Mouse (Mus musculus): ENCODE results near the gene Adgrf3. TPM values are rescaled to one million over a fixed set of nuclear protein-coding genes. Genes with fewer than 3 reads are reported as not detected.

Adgrf3 gene
- not detected in 2 replicates for polyA plus RNA-seq (2012; ENCODE audit: insufficient read depth, low replicate concordance)

DNA sequence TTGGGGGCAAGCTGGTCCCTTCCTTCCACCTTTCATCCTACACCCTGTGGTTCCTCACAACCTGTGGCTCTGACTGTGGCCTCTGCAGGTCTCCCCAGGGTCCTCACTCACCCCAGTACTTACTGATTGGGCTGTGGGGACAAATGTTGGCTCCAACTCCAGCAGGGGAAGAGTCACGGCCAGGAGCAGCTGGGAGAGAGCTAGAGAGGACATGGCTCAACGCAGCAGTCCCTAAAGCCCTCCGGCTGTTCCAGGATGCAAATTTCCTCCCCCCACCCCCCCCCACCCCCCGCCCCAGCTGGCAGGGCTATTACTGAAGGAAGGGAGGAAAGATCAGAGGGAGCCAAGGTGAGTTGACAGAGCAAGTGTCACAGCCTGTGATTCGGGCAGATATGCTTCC lies at the start of gene Adgrf3:
Adgrf3 (minus strand) TSS at position 230 of the 400 bp plus-strand sequence.
- no peaks in the 10 kb centered on the region for H3K36me3 ChIP-seq (replicated peaks; ENCODE audit: low read length)
- H3K9me3 ChIP-seq = no peaks in the 10 kb centered on the region
- H3K4me1 ChIP-seq = peaks cover 21% of the 10 kb centered on the region
- peaks cover 23% of the 10 kb centered on the region for H3K27me3 ChIP-seq (replicated peaks)
- H3K4me3 ChIP-seq (replicated peaks) = no peak within 1 kb of the TSS
- TF ChIP-seq GATA1 (IDR thresholded peaks at IDR 0.05; ENCODE audit: borderline replicate concordance, low read length) = no peak
- TF ChIP-seq FLI1 (IDR thresholded peaks at IDR 0.05; ENCODE audit: low read length) = no peak

DNA sequence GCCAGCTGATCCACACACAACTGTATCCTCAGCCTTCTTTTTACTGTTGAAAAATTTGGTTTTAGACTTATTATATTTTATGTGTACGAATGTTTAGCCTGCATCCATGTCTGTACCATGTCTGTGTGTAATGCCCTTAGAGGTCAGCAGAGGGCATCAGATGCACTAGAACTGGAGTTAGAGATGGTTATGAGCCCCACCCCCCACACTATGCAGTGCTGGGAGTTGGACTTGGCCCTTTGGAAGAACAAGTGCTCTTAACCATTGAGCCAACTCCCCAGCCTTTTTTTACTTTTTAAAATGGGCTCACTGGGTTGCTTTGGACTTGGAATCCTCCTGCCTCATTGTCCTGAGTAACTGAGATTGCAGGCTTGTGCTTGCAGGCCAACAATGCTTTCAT lies 42.1 kb upstream of the Adgrf3 start:
- Histone ChIP-seq H3K36me3 (replicated peaks; ENCODE audit: low read length) (peaks cover 43% of the 10 kb centered on the region), H3K27me3 (replicated peaks) (no peaks in the 10 kb centered on the region), H3K9me3 (peaks cover 5% of the 10 kb centered on the region), H3K4me3 (replicated peaks) (no peak overlapping the region), H3K4me1 (peaks cover 28% of the 10 kb centered on the region)
- no peak for TF ChIP-seq GATA1 (IDR thresholded peaks at IDR 0.05; ENCODE audit: borderline replicate concordance, low read length)
- no peak for TF ChIP-seq FLI1 (IDR thresholded peaks at IDR 0.05; ENCODE audit: low read length)

DNA sequence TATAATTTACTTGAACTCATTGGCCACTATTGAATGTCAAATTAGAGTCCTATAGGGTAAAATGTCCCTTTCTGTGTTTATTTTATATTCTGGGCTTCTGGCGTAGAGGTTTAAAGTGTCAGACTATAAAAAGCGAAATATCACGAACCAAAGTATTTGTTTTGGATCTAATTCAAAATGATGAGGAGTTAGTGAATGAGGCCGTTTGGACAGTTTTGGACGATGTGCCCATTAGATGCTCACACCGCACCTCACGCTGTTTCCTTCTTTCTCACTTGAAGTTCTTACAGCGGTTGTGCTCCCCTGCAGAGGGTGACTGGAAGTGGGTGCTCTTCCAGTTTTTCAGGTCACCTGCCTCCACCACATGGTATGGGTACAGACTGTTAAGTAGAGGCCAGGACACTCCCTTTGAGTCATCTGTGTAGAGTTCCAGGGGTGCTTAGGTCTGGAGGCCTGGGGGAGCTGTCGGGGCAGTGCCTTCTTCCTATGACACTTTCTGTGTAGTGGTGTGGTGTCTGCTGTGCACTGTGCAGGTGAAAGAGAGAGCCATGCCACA lies 40.4 kb upstream of the Adgrf3 start:
- Histone ChIP-seq H3K36me3 (replicated peaks; ENCODE audit: low read length) (peaks cover 29% of the 10 kb centered on the region), H3K9me3 (no peaks in the 10 kb centered on the region), H3K4me1 (peaks cover 42% of the 10 kb centered on the region), H3K4me3 (replicated peaks) (no peak overlapping the region), H3K27me3 (replicated peaks) (no peaks in the 10 kb centered on the region)
- TF ChIP-seq FLI1 (IDR thresholded peaks at IDR 0.05; ENCODE audit: low read length) = no peak
- TF ChIP-seq GATA1 (IDR thresholded peaks at IDR 0.05; ENCODE audit: borderline replicate concordance, low read length) = no peak

DNA sequence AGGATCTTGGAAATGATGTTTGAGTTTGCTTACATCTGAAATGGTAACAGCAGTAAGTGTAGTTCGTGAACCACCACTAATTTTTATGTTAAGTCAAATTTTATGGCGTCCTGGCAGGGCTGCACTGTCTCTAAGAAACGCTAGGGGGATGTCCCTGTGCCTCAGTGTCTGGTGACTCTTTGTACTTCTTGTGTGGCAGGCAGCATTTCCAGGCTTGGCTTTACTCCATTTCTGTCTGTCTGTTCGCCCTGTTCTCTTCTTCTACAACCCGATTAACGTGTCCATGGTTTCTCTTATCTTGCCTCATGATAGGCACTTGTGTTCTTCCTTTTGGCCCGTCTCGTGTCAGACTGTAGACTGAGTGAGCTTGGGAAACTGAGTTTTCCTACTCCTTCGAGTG lies 38.2 kb upstream of the Adgrf3 start:
- no peak for TF ChIP-seq FLI1 (IDR thresholded peaks at IDR 0.05; ENCODE audit: low read length)
- no peak for TF ChIP-seq GATA1 (IDR thresholded peaks at IDR 0.05; ENCODE audit: borderline replicate concordance, low read length)
- Histone ChIP-seq H3K27me3 (replicated peaks) (no peaks in the 10 kb centered on the region), H3K9me3 (no peaks in the 10 kb centered on the region), H3K4me3 (replicated peaks) (no peak overlapping the region), H3K4me1 (peaks cover 64% of the 10 kb centered on the region), H3K36me3 (replicated peaks; ENCODE audit: low read length) (peaks cover 14% of the 10 kb centered on the region)

DNA sequence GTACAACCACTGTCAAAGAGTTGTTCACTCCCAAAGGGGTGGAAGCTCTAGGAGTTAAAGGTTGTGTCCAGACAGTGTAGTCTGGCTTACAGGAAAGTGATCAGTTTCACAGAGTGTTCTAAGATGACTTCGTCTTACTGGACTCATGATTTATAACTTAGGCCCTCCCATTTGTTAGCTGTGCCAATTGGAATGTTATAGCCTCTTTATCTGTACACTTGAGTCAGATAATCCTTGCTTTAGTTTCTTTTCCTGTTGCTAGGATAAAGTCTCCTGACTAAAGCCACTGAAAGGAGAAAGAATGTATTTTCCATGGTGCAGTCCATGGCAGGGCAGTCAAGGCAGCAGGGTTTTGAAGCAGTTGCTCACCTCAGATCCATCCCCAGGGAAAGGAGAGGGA lies 36.9 kb upstream of the Adgrf3 start:
- no peak for TF ChIP-seq FLI1 (IDR thresholded peaks at IDR 0.05; ENCODE audit: low read length)
- no peak for TF ChIP-seq GATA1 (IDR thresholded peaks at IDR 0.05; ENCODE audit: borderline replicate concordance, low read length)
- no peaks in the 10 kb centered on the region for H3K27me3 ChIP-seq (replicated peaks)
- no peaks in the 10 kb centered on the region for H3K9me3 ChIP-seq
- H3K4me1 ChIP-seq = peaks cover 75% of the 10 kb centered on the region
- no peak overlapping the region for H3K4me3 ChIP-seq (replicated peaks)
- H3K36me3 ChIP-seq (replicated peaks; ENCODE audit: low read length) = peaks cover 6% of the 10 kb centered on the region

DNA sequence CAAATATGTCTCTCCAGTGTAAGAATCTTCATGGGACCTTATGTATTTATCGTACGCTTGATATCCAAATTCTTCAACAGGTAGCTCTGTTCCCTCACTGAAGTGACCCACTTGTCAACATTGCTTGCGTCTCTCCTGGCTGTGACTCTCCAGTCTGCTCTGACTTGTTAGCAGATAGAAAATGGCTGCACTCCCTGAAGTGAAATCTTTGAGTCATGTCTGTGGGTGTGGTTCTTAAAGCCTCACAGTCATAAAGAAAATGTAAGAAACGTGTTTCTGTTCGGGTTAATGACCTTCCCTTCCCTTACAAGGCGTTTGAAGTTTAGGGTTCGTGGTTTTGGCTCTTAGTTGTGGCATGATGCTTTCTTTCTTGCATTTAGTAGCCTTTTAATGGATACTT lies 35.0 kb upstream of the Adgrf3 start:
- no peak for TF ChIP-seq FLI1 (IDR thresholded peaks at IDR 0.05; ENCODE audit: low read length)
- TF ChIP-seq GATA1 (IDR thresholded peaks at IDR 0.05; ENCODE audit: borderline replicate concordance, low read length) = no peak
- no peaks in the 10 kb centered on the region for H3K36me3 ChIP-seq (replicated peaks; ENCODE audit: low read length)
- H3K27me3 ChIP-seq (replicated peaks) = no peaks in the 10 kb centered on the region
- no peaks in the 10 kb centered on the region for H3K9me3 ChIP-seq
- H3K4me3 ChIP-seq (replicated peaks) = peak overlapping the region; percentile 30
- peaks cover 87% of the 10 kb centered on the region for H3K4me1 ChIP-seq

DNA sequence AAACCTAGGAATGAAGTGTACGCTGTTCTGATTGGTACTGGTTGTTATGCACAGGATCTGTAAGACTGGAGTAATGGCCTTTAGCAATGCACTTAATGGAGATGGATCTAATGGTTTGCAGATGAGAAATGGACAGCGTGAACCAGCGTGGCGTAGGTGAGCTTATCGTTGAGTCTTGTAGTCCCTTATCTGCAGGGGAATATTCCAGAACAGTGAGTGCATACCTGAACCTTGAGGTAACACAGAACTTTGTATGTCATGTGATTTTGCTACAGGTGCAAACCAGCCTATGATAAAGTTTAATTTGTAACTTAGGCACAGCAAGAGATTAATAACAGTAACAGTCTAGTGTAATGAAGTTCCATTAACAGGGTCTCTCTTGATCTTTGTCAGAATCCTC lies 33.0 kb upstream of the Adgrf3 start:
- H3K4me1 ChIP-seq = peaks cover 88% of the 10 kb centered on the region
- no peaks in the 10 kb centered on the region for H3K27me3 ChIP-seq (replicated peaks)
- TF ChIP-seq FLI1 (IDR thresholded peaks at IDR 0.05; ENCODE audit: low read length) (no peak), GATA1 (IDR thresholded peaks at IDR 0.05; ENCODE audit: borderline replicate concordance, low read length) (no peak)

DNA sequence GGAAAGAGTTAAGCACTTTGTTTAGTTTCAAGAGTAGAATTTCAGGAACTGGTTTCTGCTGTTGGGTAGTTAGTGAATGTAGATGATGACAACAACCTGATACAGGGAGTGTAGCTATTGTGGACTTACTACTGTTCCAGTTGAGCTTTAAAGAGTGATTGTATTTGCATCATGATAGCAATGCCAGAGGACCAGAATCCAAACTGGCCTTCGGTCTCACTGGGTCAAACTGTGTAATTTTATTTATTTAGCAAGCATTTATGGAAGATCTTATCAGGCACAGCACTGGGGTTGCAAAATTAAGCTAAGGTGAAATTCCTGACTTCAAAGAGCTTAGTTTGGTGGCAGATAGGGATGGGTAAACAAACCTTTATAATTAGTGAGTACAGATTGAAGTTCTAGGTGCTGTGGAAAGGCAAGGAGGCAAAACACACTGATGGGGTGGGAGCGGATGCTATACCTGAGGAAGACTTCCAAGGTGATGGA lies 30.2 kb upstream of the Adgrf3 start:
- H3K36me3 ChIP-seq (replicated peaks; ENCODE audit: low read length) = peaks cover under 1% of the 10 kb centered on the region
- H3K4me3 ChIP-seq (replicated peaks) = no peak overlapping the region
- peaks cover 83% of the 10 kb centered on the region for H3K4me1 ChIP-seq
- no peaks in the 10 kb centered on the region for H3K27me3 ChIP-seq (replicated peaks)
- no peaks in the 10 kb centered on the region for H3K9me3 ChIP-seq
- no peak for TF ChIP-seq FLI1 (IDR thresholded peaks at IDR 0.05; ENCODE audit: low read length)
- TF ChIP-seq GATA1 (IDR thresholded peaks at IDR 0.05; ENCODE audit: borderline replicate concordance, low read length) = no peak

More for the DNA sequence above, 33.0 kb upstream of the Adgrf3 start:
- Histone ChIP-seq H3K36me3 (replicated peaks; ENCODE audit: low read length) (no peaks in the 10 kb centered on the region), H3K9me3 (no peaks in the 10 kb centered on the region), H3K4me3 (replicated peaks) (no peak overlapping the region)

DNA sequence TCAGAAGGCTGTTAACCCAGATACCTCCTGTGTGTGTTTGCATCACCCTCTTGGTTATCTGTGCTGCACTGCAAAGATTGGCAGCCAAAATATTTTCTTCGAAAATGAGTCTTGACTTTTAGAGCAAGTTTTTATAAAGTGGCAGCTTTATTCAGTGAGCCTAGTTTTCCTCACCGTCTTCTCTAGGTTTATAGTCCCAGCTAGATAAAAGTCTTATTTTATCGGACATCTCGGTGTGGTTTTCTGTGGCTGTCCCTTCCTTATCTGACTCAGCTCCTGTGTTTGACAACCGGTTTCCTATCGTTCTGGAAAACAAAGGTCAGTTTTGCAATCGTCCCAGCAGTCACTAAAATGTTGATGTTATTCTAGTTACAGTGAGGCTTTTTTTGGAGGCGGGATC lies 28.5 kb upstream of the Adgrf3 start:
- TF ChIP-seq FLI1 (IDR thresholded peaks at IDR 0.05; ENCODE audit: low read length) (no peak), GATA1 (IDR thresholded peaks at IDR 0.05; ENCODE audit: borderline replicate concordance, low read length) (no peak)
- H3K27me3 ChIP-seq (replicated peaks) = no peaks in the 10 kb centered on the region
- no peaks in the 10 kb centered on the region for H3K9me3 ChIP-seq
- peaks cover 66% of the 10 kb centered on the region for H3K4me1 ChIP-seq
- H3K4me3 ChIP-seq (replicated peaks) = peak overlapping the region; percentile 62
- H3K36me3 ChIP-seq (replicated peaks; ENCODE audit: low read length) = peaks cover 8% of the 10 kb centered on the region

DNA sequence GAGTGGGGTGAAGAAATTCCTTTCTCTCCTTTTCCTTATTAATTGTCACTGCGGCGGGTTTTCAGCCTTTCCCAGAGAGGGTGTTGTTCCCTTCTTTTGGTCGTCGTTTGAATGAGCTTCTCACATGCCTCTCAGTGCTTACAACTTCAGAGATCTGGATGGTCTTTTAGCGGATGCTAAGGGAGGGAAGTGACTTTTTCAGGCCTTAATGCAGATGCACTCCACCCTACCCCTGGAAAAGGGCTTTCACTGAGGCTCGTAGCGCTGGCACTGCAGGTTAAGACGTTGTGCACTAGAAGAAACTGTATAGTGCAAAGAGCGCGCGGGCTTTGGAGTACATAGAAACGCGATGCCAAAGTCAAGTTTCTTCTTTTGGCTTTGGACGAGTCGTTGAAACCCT lies 27.5 kb upstream of the Adgrf3 start:
- H3K4me3 ChIP-seq (replicated peaks) = peak overlapping the region; percentile 93
- H3K27me3 ChIP-seq (replicated peaks) = no peaks in the 10 kb centered on the region
- peaks cover 8% of the 10 kb centered on the region for H3K36me3 ChIP-seq (replicated peaks; ENCODE audit: low read length)
- H3K9me3 ChIP-seq = no peaks in the 10 kb centered on the region
- no peak for TF ChIP-seq GATA1 (IDR thresholded peaks at IDR 0.05; ENCODE audit: borderline replicate concordance, low read length)
- TF ChIP-seq FLI1 (IDR thresholded peaks at IDR 0.05; ENCODE audit: low read length) = no peak
- peaks cover 57% of the 10 kb centered on the region for H3K4me1 ChIP-seq
